Mouse (Mus musculus): ENCODE data around the gene Chkb. TPM values are rescaled to one million over a fixed set of nuclear protein-coding genes. Genes with fewer than 3 reads are reported as not detected.

Gene Chkb
- polyA plus RNA-seq, 1 experiment from 2014 or later, result 95.2 TPM

DNA sequence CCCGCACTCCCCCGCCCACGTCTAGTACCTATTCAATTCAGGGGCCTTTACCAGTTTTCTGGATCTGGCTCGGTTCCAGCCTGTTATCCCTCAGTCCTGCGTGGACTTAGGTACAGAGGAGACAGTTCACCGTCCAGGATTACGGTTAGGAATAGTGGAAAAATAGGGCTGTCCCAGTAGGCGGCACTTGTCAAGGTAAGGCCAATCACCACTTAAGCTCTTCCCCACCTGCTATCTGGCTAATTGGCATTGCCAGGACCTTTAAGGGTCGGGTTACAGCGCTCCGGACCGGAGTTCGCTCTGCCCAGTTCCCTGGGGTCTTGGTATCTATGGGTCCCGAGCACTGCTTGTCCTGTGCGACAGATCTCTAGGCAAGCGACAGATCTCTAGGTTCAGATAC is 52.8 kb downstream of the Chkb start, which contains the start of gene Tymp:
Tymp (minus strand) TSS at position 83 of the 400 bp plus-strand sequence.
- H3K36me3 ChIP-seq (ENCODE audit: control insufficient read depth, insufficient read depth, low read length), result peaks cover 1% of the 10 kb centered on the region
- no peak for ATAC-seq
- 20% methylated on average over 16 of the region's 16 CpGs for WGBS
- H3K4me3 ChIP-seq (ENCODE audit: low read depth, low read length), result no peak within 1 kb of the TSS
- no peaks in the 10 kb centered on the region for H3K9me3 ChIP-seq (replicated peaks; ENCODE audit: control insufficient read depth, low read length, poor library complexity, severe bottlenecking)
- peaks cover 35% of the 10 kb centered on the region for H3K27me3 ChIP-seq (ENCODE audit: control insufficient read depth, insufficient read depth, low read depth, low read length)
- peaks cover 24% of the 10 kb centered on the region for H3K4me1 ChIP-seq (ENCODE audit: control insufficient read depth, insufficient read depth, low read length)
- no peak within 1 kb of the TSS for H3K4me2 ChIP-seq (ENCODE audit: low read length)
- H3K9ac ChIP-seq (ENCODE audit: low read depth, low read length), result no peak within 1 kb of the TSS
- no peak within 1 kb of the TSS for H3K27ac ChIP-seq (ENCODE audit: low read length)

Other genes starting within 250 kb of the Chkb start
- 90.1 and 92.1 TPM in 2 replicates for gene Plxnb2, start 249.1 kb downstream of the Chkb start, polyA plus RNA-seq (2015; fragmentation: Nextera tagmentation; extraction: Ambion mirVana)
- gene Dennd6b, start 233.4 kb downstream of the Chkb start, polyA plus RNA-seq (2015; fragmentation: Nextera tagmentation; extraction: Ambion mirVana), result 120 and 124 TPM in 2 replicates
- gene Ppp6r2, start 218.4 kb downstream of the Chkb start, polyA plus RNA-seq (2015; fragmentation: Nextera tagmentation; extraction: Ambion mirVana), result 76.7 and 82.0 TPM in 2 replicates
- 92.9 and 101 TPM in 2 replicates for gene Sbf1, start 114.6 kb downstream of the Chkb start, polyA plus RNA-seq (2015; fragmentation: Nextera tagmentation; extraction: Ambion mirVana)
- not detected in 2 replicates for gene Adm2, start 107.2 kb downstream of the Chkb start, polyA plus RNA-seq (2015; fragmentation: Nextera tagmentation; extraction: Ambion mirVana)
- gene Miox, start 95.5 kb downstream of the Chkb start, polyA plus RNA-seq (2015; fragmentation: Nextera tagmentation; extraction: Ambion mirVana), result not detected in 2 replicates
- 29.0 and 34.9 TPM in 2 replicates for gene Lmf2, start 74.2 kb downstream of the Chkb start, polyA plus RNA-seq (2015; fragmentation: Nextera tagmentation; extraction: Ambion mirVana)
- gene Ncaph2, start 74.2 kb downstream of the Chkb start, polyA plus RNA-seq (2015; fragmentation: Nextera tagmentation; extraction: Ambion mirVana), result 116 and 117 TPM in 2 replicates
- 11.8 and 16.4 TPM in 2 replicates for gene Sco2, start 56.1 kb downstream of the Chkb start, polyA plus RNA-seq (2015; fragmentation: Nextera tagmentation; extraction: Ambion mirVana)
- gene Tymp, start 52.9 kb downstream of the Chkb start, polyA plus RNA-seq (2015; fragmentation: Nextera tagmentation; extraction: Ambion mirVana), result 1.9 and 3.0 TPM in 2 replicates
- 4.8 and 5.5 TPM in 2 replicates for gene Odf3b, start 50.6 kb downstream of the Chkb start, polyA plus RNA-seq (2015; fragmentation: Nextera tagmentation; extraction: Ambion mirVana)
- gene Klhdc7b, start 45.0 kb downstream of the Chkb start, polyA plus RNA-seq (2015; fragmentation: Nextera tagmentation; extraction: Ambion mirVana), result 0.05 and 0.06 TPM in 2 replicates
- gene Syce3, start 19.4 kb downstream of the Chkb start, polyA plus RNA-seq (2015; fragmentation: Nextera tagmentation; extraction: Ambion mirVana), result not detected in 2 replicates
- gene Cpt1b, start 4.0 kb downstream of the Chkb start, polyA plus RNA-seq (2015; fragmentation: Nextera tagmentation; extraction: Ambion mirVana), result 0.96 and 1.2 TPM in 2 replicates
- 6.5 and 7.3 TPM in 2 replicates for gene C730034F03Rik, start 319 bp downstream of the Chkb start, polyA plus RNA-seq (2015; fragmentation: Nextera tagmentation; extraction: Ambion mirVana)
- not detected in 2 replicates for gene Gm44502, start 212 bp downstream of the Chkb start, polyA plus RNA-seq (2015; fragmentation: Nextera tagmentation; extraction: Ambion mirVana)
- 84.4 and 86.4 TPM in 2 replicates for gene Mapk8ip2, start 24.0 kb upstream of the Chkb start, polyA plus RNA-seq (2015; fragmentation: Nextera tagmentation; extraction: Ambion mirVana)
- gene Arsa, start 47.5 kb upstream of the Chkb start, polyA plus RNA-seq (2015; fragmentation: Nextera tagmentation; extraction: Ambion mirVana), result 32.6 and 37.6 TPM in 2 replicates
- 12.0 and 16.7 TPM in 2 replicates for gene Shank3, start 69.7 kb upstream of the Chkb start, polyA plus RNA-seq (2015; fragmentation: Nextera tagmentation; extraction: Ambion mirVana)
- 1.6 and 1.8 TPM in 2 replicates for gene Acr, start 138.4 kb upstream of the Chkb start, polyA plus RNA-seq (2015; fragmentation: Nextera tagmentation; extraction: Ambion mirVana)
- 82.1 and 95.5 TPM in 2 replicates for gene Rabl2, start 162.0 kb upstream of the Chkb start, polyA plus RNA-seq (2015; fragmentation: Nextera tagmentation; extraction: Ambion mirVana)

All from midbrain, embryonic 16.5 days (tissue).